Mouse (Mus musculus) neural tube, embryonic 13.5 days (tissue): Measurements from ENCODE around the gene Aven. TPM values are rescaled to one million over a fixed set of nuclear protein-coding genes. Genes with fewer than 3 reads are reported as not detected.

Experiments used
- ATAC-seq: fragments of 200-750 bp; cut with Nextera tagmentation; 2 replicates; pipeline ENCODE4 v1.8.0; 2017; ENCODE audit warnings: low read depth, mild to moderate bottlenecking, moderate TSS enrichment, moderate library complexity
- H3K27ac ChIP-seq: fragments of 300-500 bp; sonication (generic); replicated peaks from 2 replicates; pipeline ENCODE4 v1.5.1; 2015; ENCODE audit warnings: moderate library complexity, mild to moderate bottlenecking, inconsistent platforms
- H3K27me3 ChIP-seq: fragments of 300-500 bp; sonication (generic); 2 replicates; pipeline ENCODE4 v1.6.1; 2015; ENCODE audit warnings: mild to moderate bottlenecking, inconsistent platforms
- H3K36me3 ChIP-seq: fragments of 300-500 bp; sonication (generic); 2 replicates; pipeline ENCODE4 v1.6.1; 2015; ENCODE audit warnings: mild to moderate bottlenecking, inconsistent platforms
- H3K4me1 ChIP-seq: fragments of 300-500 bp; sonication (generic); replicated peaks from 2 replicates; pipeline ENCODE4 v1.6.1; 2015; ENCODE audit warnings: inconsistent platforms
- H3K4me2 ChIP-seq: fragments of 300-500 bp; sonication (generic); 2 replicates; pipeline ENCODE4 v1.6.1; 2015; ENCODE audit warnings: inconsistent platforms, mild to moderate bottlenecking, moderate library complexity
- H3K4me3 ChIP-seq: fragments of 300-500 bp; sonication (generic); 2 replicates; pipeline ENCODE4 v1.5.1; 2015; ENCODE audit warnings: mild to moderate bottlenecking, inconsistent platforms
- H3K9ac ChIP-seq: fragments of 300-500 bp; sonication (generic); 2 replicates; pipeline ENCODE4 v1.6.1; 2015; ENCODE audit warnings: moderate library complexity, mild to moderate bottlenecking, inconsistent platforms
- H3K9me3 ChIP-seq: fragments of 300-500 bp; sonication (generic); 2 replicates; pipeline ENCODE4 v1.6.1; 2016; ENCODE audit warnings: inconsistent platforms
- WGBS: fragments of 180-500 bp; shearing (Covaris S2); methylation state at CpG from one replicate; pipeline ENCODE4 v1.1.7; 2015; 5-methylcytosine and 5-hydroxymethylcytosine counted together
- polyA plus RNA-seq: library from polyadenylated mRNA; unstranded; fragments of >200 nt; fragmentation: Nextera tagmentation; extraction: Ambion mirVana; gene quantifications from 2 replicates; pipeline ENCODE4 v1.2.1, GENCODE M21; 2015

The Aven gene
- polyA plus RNA-seq, 1 experiment from 2014 or later: 5.1 TPM

DNA sequence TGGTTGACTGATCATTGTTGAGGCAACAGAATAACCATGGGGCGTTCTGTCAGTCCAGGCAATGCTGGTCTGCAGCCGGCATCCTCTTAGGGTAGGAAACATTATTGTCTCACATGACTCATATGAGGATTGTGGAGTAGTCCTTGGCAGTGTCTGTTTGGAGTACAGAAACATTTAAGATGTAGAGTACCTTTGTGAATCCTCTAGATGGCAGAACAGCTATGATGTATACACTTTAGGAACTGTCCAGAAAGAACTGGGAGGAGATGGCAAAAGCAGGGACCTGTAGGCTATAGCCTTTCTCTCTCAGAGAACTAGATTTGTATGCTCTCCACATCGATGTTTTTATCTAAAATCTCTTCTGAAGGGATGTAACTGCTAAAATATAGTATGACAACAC lies 34.2 kb downstream of the Aven start:
- no peak overlapping the region for H3K4me2 ChIP-seq
- H3K9ac ChIP-seq: no peak overlapping the region
- no peaks in the 10 kb centered on the region for H3K36me3 ChIP-seq
- WGBS: 86% methylated on average over 3 of the region's 3 CpGs
- no peaks in the 10 kb centered on the region for H3K4me1 ChIP-seq
- H3K9me3 ChIP-seq: no peaks in the 10 kb centered on the region
- H3K27me3 ChIP-seq: no peaks in the 10 kb centered on the region
- ATAC-seq: no peak
- H3K4me3 ChIP-seq: no peak overlapping the region
- no peak overlapping the region for H3K27ac ChIP-seq

DNA sequence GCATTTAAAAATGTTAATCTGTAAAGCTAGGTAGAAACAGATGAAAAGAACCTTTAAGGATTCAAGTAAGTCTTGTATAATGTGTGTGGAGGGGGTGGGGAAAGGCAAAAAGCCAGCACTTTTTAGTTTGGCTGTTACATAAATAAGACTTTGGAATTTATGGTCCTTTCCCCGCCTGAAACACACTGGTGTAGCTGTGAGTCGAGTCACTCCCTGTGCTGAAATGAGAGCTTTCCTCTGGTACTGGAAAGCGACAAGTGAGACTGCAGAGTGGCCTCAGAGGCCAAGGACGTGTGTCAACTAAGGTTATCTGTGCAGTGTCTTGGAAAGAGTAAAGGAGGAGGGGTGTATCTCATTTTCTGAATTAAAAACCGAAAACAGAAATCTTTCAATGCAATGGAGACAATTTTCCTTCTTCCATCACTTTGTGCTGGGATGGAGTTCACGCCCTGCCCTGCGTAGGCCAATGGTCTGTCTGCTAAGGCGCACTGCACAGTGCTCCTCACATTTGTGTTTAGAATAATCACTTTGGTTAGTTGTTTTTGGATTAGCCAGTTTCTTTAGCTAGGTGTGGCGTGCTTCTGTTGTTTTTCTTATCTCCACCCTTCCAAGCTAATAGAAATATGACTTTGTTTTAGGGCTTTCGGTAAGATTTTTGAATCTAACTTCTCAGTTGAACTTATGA lies 40.2 kb downstream of the Aven start:
- no peaks in the 10 kb centered on the region for H3K36me3 ChIP-seq
- H3K4me3 ChIP-seq: no peak overlapping the region
- H3K4me1 ChIP-seq: peaks cover 12% of the 10 kb centered on the region
- H3K27ac ChIP-seq: no peak overlapping the region
- H3K27me3 ChIP-seq: no peaks in the 10 kb centered on the region
- H3K4me2 ChIP-seq: no peak overlapping the region
- H3K9ac ChIP-seq: no peak overlapping the region
- no peak for ATAC-seq
- 69% methylated on average over 10 of the region's 10 CpGs for WGBS
- H3K9me3 ChIP-seq: no peaks in the 10 kb centered on the region

DNA sequence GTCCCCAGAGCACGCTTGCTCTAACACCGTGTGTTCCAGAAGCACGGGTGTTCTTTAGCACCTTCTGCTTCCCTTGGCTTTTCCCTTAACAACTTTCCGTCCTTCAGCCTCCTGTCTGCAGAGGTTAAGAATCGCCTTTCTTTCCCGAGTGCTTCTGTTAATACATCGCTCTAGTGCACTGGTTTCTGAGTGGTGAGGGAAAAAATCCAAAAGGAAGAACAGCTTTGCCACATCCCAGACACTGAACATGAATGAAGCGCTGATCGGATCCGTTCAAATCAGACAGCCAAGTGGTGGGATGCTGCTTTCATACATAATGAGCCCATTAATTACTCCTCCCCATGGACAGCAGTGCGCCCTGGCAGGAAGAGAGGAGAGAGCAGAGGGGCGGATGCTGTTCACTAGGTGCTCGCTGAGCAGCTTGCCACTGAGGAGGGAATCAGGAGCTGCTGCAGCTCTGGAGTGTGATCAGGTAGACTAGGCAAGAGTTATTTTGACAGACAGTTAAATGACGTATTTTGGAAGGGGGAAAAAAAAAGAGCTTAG lies 42.0 kb downstream of the Aven start:
- peaks cover 12% of the 10 kb centered on the region for H3K4me1 ChIP-seq
- 41% methylated on average over 14 of the region's 14 CpGs for WGBS
- H3K9ac ChIP-seq: peak overlapping the region; percentile 35
- peak overlapping the region; percentile 47 for H3K4me2 ChIP-seq
- H3K9me3 ChIP-seq: no peaks in the 10 kb centered on the region
- ATAC-seq: peak; percentile 79
- no peak overlapping the region for H3K27ac ChIP-seq
- peak overlapping the region; percentile 19 for H3K4me3 ChIP-seq
- H3K36me3 ChIP-seq: no peaks in the 10 kb centered on the region
- no peaks in the 10 kb centered on the region for H3K27me3 ChIP-seq

DNA sequence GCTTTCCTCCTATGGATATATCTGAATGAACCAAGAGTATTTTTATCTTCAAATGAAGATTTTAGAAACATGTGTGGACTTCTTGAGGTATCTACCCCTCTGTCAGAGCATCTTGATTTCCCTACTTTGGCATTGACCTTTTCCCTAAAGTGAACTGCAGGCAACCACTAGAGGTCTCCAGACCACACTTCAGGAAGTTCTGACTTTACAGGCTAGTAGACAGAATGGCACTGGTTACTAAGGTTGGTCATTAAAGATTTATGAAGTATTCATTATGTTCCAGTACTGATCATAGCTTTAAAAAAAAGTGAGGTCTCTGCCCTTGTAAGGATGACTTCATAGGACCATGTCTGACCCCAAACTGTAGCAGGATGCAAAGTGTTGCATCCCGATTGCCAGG lies 46.0 kb downstream of the Aven start:
- no peak overlapping the region for H3K4me2 ChIP-seq
- ATAC-seq: no peak
- H3K27ac ChIP-seq: no peak overlapping the region
- H3K27me3 ChIP-seq: no peaks in the 10 kb centered on the region
- 94% methylated on average over 1 of the region's 1 CpGs for WGBS
- H3K9me3 ChIP-seq: no peaks in the 10 kb centered on the region
- no peaks in the 10 kb centered on the region for H3K36me3 ChIP-seq
- peaks cover 12% of the 10 kb centered on the region for H3K4me1 ChIP-seq
- H3K4me3 ChIP-seq: no peak overlapping the region
- no peak overlapping the region for H3K9ac ChIP-seq

DNA sequence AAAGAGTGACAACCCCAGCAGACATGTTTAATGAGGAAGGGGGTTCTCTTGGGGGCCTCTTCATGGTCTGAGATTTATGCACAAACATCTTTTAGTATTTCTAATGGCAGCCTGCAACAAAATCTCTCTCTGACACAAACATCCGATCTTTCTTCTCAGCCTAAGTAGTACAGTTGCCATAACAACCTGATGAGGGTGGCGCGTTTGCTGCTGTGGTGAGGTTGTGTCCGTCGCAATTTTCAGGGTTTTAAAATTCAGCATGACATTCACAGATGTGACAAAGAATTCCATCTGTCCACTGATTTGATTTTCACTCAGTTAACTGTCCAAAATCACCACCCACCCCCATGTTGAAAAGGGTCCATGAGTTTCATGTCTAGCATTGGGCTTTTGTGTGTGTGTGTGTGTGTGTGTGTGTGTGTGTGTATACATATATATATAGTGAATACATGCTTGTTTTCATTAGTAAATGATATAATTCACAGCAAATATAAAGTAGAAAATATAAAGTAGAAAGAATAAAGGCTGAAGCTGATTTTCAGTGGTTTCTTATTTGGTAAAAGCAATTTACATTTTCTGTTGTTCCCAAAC lies 49.0 kb downstream of the Aven start:
- 63% methylated on average over 5 of the region's 5 CpGs for WGBS
- Histone ChIP-seq H3K4me2 (no peak overlapping the region), H3K4me3 (no peak overlapping the region), H3K36me3 (no peaks in the 10 kb centered on the region), H3K9me3 (no peaks in the 10 kb centered on the region), H3K27me3 (no peaks in the 10 kb centered on the region), H3K9ac (no peak overlapping the region), H3K27ac (no peak overlapping the region), H3K4me1 (no peaks in the 10 kb centered on the region)
- no peak for ATAC-seq

DNA sequence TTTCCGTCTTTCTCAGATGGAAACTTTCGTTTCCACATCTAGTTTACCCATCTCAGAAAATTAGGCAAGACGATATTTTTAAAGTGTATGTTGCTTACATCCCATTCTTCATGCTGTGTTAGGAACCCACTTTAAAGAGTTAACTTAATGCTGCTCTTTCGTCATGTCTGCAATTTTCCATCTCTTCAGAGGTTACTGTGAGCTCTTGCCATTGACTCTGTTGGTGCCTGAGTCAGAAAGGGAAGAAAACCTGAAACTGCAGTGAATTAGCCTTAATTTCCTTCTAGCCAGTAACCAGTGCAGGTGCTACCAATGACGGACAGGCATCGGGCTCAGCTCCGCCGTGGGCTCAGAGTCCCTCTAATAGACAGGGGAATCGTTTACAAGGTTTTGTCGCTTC lies 63.8 kb downstream of the Aven start:
- Histone ChIP-seq H3K27ac (no peak overlapping the region), H3K27me3 (no peaks in the 10 kb centered on the region), H3K36me3 (no peaks in the 10 kb centered on the region), H3K4me3 (no peak overlapping the region), H3K4me1 (no peaks in the 10 kb centered on the region), H3K9me3 (no peaks in the 10 kb centered on the region), H3K4me2 (no peak overlapping the region), H3K9ac (no peak overlapping the region)
- 89% methylated on average over 10 of the region's 10 CpGs for WGBS
- ATAC-seq: no peak

DNA sequence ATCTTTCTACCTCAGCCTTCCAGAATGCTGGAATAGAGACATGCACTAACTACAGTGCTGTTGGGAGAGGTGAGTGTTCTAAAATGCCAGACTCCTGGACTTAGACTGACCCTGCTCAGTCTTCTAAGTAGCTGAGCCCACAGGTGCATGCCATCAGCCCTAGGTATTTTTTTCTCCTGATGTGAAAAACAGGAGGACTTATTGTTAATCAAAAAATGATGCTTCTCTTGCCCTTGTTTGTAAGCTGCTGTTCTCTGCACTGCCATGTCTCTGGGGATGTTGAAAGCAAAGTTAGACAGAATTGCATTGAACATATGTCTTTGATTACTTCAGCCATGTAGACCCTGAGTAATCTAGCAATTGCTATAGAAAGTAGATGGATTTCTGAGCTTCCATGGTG lies 64.7 kb downstream of the Aven start:
- no peak overlapping the region for H3K4me3 ChIP-seq
- no peak for ATAC-seq
- no peak overlapping the region for H3K9ac ChIP-seq
- H3K4me1 ChIP-seq: no peaks in the 10 kb centered on the region
- no peaks in the 10 kb centered on the region for H3K36me3 ChIP-seq
- no peaks in the 10 kb centered on the region for H3K27me3 ChIP-seq
- H3K27ac ChIP-seq: no peak overlapping the region
- H3K4me2 ChIP-seq: no peak overlapping the region
- no peaks in the 10 kb centered on the region for H3K9me3 ChIP-seq

DNA sequence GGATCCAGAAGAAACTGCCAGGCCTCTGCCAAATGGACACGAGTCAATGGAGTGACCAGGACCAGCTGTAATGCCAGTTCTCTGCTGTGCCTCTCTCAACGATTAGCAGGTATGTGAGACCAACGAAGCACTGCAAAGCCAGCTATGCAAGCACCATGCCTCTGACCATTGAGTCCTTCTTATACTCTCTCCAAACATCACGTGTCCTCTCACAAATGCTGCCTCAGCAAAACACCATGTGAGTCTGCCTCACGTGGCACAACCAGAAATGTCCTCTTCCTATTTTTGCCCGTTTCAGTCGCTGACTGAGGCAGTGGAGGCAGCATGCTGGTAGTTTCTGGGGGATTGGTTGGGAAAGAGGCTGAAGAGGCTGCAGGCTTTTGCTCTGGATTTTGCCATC lies 68.8 kb downstream of the Aven start:
- Histone ChIP-seq H3K9ac (no peak overlapping the region), H3K36me3 (no peaks in the 10 kb centered on the region), H3K9me3 (no peaks in the 10 kb centered on the region), H3K27me3 (no peaks in the 10 kb centered on the region), H3K4me2 (no peak overlapping the region), H3K4me3 (no peak overlapping the region), H3K4me1 (0 out of 2 replicates have a peak, but pooled peaks cover 7% of the 10 kb centered on the region), H3K27ac (no peak overlapping the region)
- WGBS: 91% methylated on average over 7 of the region's 7 CpGs
- ATAC-seq: no peak

DNA sequence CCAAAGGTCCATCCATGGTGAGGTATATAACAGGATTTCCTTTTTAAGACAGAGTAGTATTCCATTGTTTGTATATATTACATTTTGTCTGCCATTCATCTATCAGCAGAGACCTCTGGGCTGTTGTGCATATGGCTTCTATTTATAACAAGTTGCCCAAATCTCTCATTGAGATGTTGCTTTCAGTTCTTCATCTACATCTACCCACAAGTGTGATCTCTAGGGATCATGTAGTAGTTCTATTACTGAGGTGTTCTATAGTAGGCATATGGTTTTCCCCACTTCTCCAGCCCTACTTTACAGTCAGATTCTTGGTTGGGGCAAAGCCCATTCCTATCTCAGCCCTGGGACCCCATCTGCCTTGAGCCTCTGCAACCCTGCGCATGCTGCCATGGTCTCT lies 72.3 kb downstream of the Aven start:
- WGBS: 100% methylated on average over 1 of the region's 1 CpGs
- H3K9ac ChIP-seq: no peak overlapping the region

DNA sequence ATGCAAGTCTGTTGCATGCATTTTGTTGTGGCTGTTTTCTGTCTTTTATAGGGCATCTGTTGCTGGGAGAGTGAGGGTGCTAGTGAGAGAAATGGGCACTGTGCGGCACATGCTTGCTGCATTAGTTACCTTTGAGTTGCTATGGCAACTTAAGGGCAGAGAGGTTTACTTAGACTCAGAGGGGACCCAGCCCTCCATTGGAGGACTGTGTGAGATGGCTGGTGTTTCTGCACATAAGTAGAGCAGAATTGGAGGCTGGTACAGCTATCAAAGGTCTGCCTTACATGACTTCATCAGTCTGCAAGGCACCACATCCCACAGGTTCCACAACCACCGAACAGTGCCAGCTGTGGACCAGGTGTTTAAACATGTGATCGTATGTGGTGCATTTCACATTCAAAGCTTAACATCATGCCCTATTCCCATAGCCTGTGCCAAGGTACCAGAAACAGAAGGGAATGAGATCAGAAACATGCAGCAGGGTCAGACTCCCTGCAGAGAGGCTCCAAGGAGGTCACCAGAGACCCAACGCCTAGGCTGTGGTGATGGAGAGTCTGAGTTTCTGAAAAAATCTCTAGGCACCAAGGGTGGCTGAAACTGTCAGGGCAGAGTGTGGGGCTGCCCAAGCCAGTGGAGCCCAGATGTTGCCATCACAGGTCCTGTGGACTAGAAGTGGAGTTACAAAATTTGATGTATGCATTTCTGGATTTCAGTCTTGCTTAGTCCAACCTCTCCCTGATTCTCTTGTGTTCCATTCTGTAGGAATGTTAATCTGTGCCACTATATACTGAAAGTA lies 73.7 kb downstream of the Aven start:
- 65% methylated on average over 4 of the region's 4 CpGs for WGBS
- ATAC-seq: peak; percentile 56; the same call in 1 of the 2 replicates
- Histone ChIP-seq H3K9me3 (no peaks in the 10 kb centered on the region), H3K4me2 (no peak overlapping the region), H3K27me3 (no peaks in the 10 kb centered on the region), H3K4me1 (0 out of 2 replicates have a peak, but pooled peaks cover 9% of the 10 kb centered on the region), H3K4me3 (no peak overlapping the region), H3K36me3 (no peaks in the 10 kb centered on the region), H3K9ac (no peak overlapping the region), H3K27ac (no peak overlapping the region)

More for the DNA sequence above, 72.3 kb downstream of the Aven start:
- Histone ChIP-seq H3K4me1 (0 out of 2 replicates have a peak, but pooled peaks cover 9% of the 10 kb centered on the region), H3K27me3 (no peaks in the 10 kb centered on the region), H3K4me3 (no peak overlapping the region), H3K36me3 (no peaks in the 10 kb centered on the region), H3K27ac (no peak overlapping the region), H3K4me2 (no peak overlapping the region), H3K9me3 (no peaks in the 10 kb centered on the region)
- no peak for ATAC-seq

DNA sequence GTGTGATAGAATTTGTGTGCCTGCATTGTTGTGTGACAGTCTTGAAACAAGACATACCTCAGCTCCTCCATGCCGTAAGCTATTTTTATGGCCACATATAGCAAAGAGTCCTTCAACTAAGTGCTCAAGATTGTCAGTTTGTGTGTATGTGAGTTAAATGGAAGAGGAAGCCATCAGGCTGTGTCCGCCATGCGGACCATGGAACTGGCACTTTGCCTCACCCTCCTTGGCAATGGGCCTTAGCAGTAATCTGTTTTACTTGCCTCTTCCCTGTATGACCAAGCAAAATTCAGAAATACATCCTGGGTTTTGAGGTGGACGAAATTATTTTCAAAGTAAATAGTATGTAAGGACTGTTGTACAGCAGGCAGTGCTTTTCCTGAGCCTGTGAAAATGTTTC lies 75.0 kb downstream of the Aven start:
- no peaks in the 10 kb centered on the region for H3K36me3 ChIP-seq
- H3K9ac ChIP-seq: no peak overlapping the region
- 0 out of 2 replicates have a peak, but pooled peaks cover 9% of the 10 kb centered on the region for H3K4me1 ChIP-seq
- ATAC-seq: no peak
- H3K27me3 ChIP-seq: no peaks in the 10 kb centered on the region
- 88% methylated on average over 4 of the region's 4 CpGs for WGBS
- H3K4me3 ChIP-seq: no peak overlapping the region
- H3K9me3 ChIP-seq: no peaks in the 10 kb centered on the region
- H3K27ac ChIP-seq: no peak overlapping the region
- no peak overlapping the region for H3K4me2 ChIP-seq

DNA sequence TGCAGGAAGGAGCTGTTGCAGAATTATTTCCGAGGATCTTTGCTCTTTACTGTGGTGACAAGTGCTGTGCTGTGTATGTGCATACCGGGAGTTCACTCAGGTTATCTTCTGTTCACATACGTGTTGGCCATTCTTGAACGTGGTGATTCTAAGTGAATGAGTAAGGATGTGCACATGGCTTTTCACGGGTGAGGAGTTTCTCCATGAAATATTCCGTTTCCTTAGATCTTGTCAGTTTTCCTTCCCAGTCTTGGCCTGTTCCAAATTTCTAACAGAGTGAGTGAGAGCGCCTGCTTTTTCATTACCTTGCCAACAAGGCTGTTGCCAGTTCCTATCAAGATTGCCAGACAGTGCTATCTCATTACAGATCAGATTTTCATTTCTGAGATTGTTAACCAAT lies 98.2 kb downstream of the Aven start:
- Histone ChIP-seq H3K9me3 (no peaks in the 10 kb centered on the region), H3K36me3 (no peaks in the 10 kb centered on the region), H3K4me2 (no peak overlapping the region), H3K4me1 (0 out of 2 replicates have a peak, but pooled peaks cover 7% of the 10 kb centered on the region), H3K27ac (no peak overlapping the region), H3K9ac (no peak overlapping the region), H3K4me3 (no peak overlapping the region), H3K27me3 (no peaks in the 10 kb centered on the region)
- no peak for ATAC-seq
- WGBS: 81% methylated on average over 7 of the region's 7 CpGs
